Mouse (Mus musculus) heart, embryonic 14.5 days (tissue): Measurements from ENCODE around the gene Fam118b. TPM values are rescaled to one million over a fixed set of nuclear protein-coding genes. Genes with fewer than 3 reads are reported as not detected.

Source experiments
- ATAC-seq: fragments of 200-750 bp; cut with Nextera tagmentation; 2 replicates; pipeline ENCODE4 v1.8.0; 2017; ENCODE audit warnings: low read depth, moderate TSS enrichment; ENCODE audit not compliant: insufficient number of reproducible peaks, insufficient read depth, low FRiP score
- H3K27ac ChIP-seq, 2 experiments: fragments of 200-500 bp in 1 of 2; fragments of 300-500 bp in 1 of 2; sonication (generic) in 1 of 2; replicated peaks in 1 of 2; 2 replicates each; pipeline ENCODE4 v1.5.1; 2012 to 2014; ENCODE audit warnings: low read depth in 2 of 2, low read length in 2 of 2, control low read depth in 1 of 2, mild to moderate bottlenecking in 1 of 2, mixed read lengths in 1 of 2; ENCODE audit not compliant: control insufficient read depth in 1 of 2, insufficient read depth in 1 of 2
- H3K27me3 ChIP-seq: fragments of 300-500 bp; sonication (generic); 2 replicates; pipeline ENCODE4 v1.6.1; 2014; ENCODE audit warnings: mild to moderate bottlenecking, low read length, control low read depth; ENCODE audit not compliant: control insufficient read depth, insufficient read depth
- H3K36me3 ChIP-seq: fragments of 300-500 bp; sonication (generic); 2 replicates; pipeline ENCODE4 v1.6.1; 2014; ENCODE audit warnings: mild to moderate bottlenecking, control low read depth, low read length, mixed read lengths; ENCODE audit not compliant: control insufficient read depth, insufficient read depth
- H3K4me1 ChIP-seq, 2 experiments: fragments of 200-500 bp in 1 of 2; fragments of 300-500 bp in 1 of 2; sonication (generic) in 1 of 2; 2 replicates each; pipeline ENCODE4 v1.6.1; 2012 to 2014; ENCODE audit warnings: low read length in 2 of 2, control low read depth in 1 of 2, mixed read lengths in 1 of 2; ENCODE audit not compliant: control insufficient read depth in 2 of 2, insufficient read depth in 2 of 2
- H3K4me2 ChIP-seq: fragments of 300-500 bp; sonication (generic); 2 replicates; pipeline ENCODE4 v1.6.1; 2014; ENCODE audit warnings: mild to moderate bottlenecking, low read length
- H3K4me3 ChIP-seq, 2 experiments: fragments of 200-500 bp in 1 of 2; fragments of 300-500 bp in 1 of 2; sonication (generic) in 1 of 2; 2 replicates each; pipeline ENCODE4 v1.5.1; 2012 to 2014; ENCODE audit warnings: low read length in 2 of 2, mild to moderate bottlenecking in 2 of 2, control low read depth in 1 of 2, low read depth in 1 of 2, moderate library complexity in 1 of 2; ENCODE audit not compliant: control insufficient read depth in 1 of 2, insufficient read depth in 1 of 2
- H3K9ac ChIP-seq: fragments of 300-500 bp; sonication (generic); 2 replicates; pipeline ENCODE4 v1.6.1; 2014; ENCODE audit warnings: mild to moderate bottlenecking, low read length
- H3K9me3 ChIP-seq: fragments of 300-500 bp; sonication (generic); 2 replicates; pipeline ENCODE4 v1.6.1; 2016; ENCODE audit warnings: low read length, control low read depth; ENCODE audit not compliant: control insufficient read depth
- whole genome bisulfite sequencing: fragments of 180-500 bp; shearing (Covaris S2); extraction: QIAGEN DNeasy Blood & Tissue Kit; methylation state at CpG from one replicate; pipeline ENCODE4 v1.1.7; 2014; 5-methylcytosine and 5-hydroxymethylcytosine counted together
- polyA plus RNA-seq: library from polyadenylated mRNA; unstranded; fragments of >200 nt; fragmentation: Nextera tagmentation; extraction: Ambion mirVana; gene quantifications from 2 replicates; pipeline ENCODE4 v1.2.1, GENCODE M21; 2014

The Fam118b gene
- polyA plus RNA-seq, 1 experiment from 2014 or later: 28.3 TPM

DNA sequence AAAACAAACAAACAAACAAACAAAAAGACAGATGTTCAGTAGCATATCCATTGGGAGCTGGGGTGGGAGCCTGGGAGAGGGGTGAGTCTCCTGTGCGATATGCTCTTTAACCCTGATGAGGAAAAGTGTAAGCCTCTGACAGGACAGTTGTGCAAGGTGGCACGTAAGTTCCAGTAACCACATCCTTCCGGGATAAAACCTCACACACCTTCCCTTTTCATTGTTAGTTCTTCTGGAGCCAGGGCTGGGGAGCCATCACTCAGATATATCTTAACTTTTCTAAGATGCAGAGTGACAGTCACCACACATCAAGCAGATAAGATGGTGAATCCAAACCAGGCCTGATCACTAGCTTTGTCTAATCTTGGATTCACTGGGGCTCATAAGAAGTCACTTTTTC, 73.6 kb downstream of the Fam118b start:
- Histone ChIP-seq H3K4me3 (no peak overlapping the region), H3K9me3 (no peaks in the 10 kb centered on the region), H3K36me3 (peaks cover 24% of the 10 kb centered on the region), H3K4me2 (no peak overlapping the region), H3K4me1 (peaks cover 0 to 2% of the 10 kb centered on the region in 2 experiments; a peak in 1 of 4 replicates), H3K27ac (no peak overlapping the region), H3K27me3 (no peaks in the 10 kb centered on the region), H3K9ac (no peak overlapping the region)
- 96% methylated on average over 3 of the region's 3 CpGs for WGBS
- no peak for ATAC-seq

DNA sequence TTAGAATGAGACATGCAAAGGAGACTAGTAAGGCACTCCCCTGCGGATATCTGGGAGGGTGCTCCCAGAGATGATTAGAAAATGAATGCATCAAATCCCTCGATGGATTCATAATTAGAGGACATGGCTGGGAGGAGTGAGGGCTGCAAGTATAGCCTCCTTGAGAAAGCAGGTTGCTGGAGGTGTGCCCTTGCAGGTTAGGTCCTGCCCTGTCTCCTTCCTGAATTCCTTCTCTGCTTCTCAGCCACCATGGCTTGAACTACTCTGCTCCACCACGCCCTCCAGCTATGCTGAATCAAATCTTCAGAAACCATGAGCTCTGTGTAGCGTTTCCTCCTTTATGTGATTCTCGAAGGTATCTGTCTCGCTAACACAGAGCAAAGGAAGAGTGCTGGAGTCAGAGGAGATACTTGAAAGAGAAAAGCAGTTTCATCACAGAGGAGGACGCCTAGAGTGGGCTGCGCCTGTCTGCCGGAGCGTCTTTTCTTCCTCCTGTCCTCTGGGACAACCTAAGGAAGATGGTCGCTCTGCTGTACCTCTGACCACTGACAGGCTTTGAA, 74.5 kb downstream of the Fam118b start:
- 76% methylated on average over 11 of the region's 11 CpGs for WGBS
- H3K36me3 ChIP-seq: peaks cover 33% of the 10 kb centered on the region
- ATAC-seq: no peak
- peaks cover 0 to 2% of the 10 kb centered on the region in 2 experiments; a peak in 1 of 4 replicates for H3K4me1 ChIP-seq
- H3K27ac ChIP-seq: no peak overlapping the region
- H3K4me3 ChIP-seq: no peak overlapping the region
- H3K9ac ChIP-seq: no peak overlapping the region
- no peaks in the 10 kb centered on the region for H3K9me3 ChIP-seq
- no peaks in the 10 kb centered on the region for H3K27me3 ChIP-seq
- H3K4me2 ChIP-seq: no peak overlapping the region

DNA sequence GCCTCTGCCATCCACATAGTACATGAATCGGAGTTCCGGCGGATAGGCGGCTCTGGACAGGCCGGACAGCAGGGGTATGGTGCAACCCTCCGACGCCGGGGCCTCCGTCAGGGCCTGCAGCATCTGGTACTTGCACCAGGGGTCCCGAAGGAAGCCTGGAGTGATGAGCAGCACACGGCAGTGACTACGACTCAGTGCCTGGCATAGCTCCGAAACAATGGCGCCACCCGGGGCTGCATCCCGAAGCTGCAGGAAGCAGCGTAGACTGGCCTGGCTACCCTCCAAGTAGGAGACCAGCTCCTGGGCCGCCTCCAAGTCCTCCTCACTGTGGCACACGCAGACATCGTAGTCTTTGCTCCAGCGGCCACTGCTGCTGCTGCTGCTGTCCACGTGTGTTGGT, 78.9 kb downstream of the Fam118b start:
- H3K9me3 ChIP-seq: no peaks in the 10 kb centered on the region
- peaks cover 0 to 2% of the 10 kb centered on the region in 2 experiments; a peak in 1 of 4 replicates for H3K4me1 ChIP-seq
- H3K27me3 ChIP-seq: no peaks in the 10 kb centered on the region
- H3K27ac ChIP-seq: 0 out of 4 replicates have a peak overlapping the region, but pooled peaks of 1 of the 2 experiments have one; percentile 14
- no peak overlapping the region for H3K4me2 ChIP-seq
- H3K9ac ChIP-seq: no peak overlapping the region
- ATAC-seq: peak; percentile 60
- WGBS: 71% methylated on average over 22 of the region's 22 CpGs
- no peak overlapping the region for H3K4me3 ChIP-seq
- H3K36me3 ChIP-seq: peaks cover 45% of the 10 kb centered on the region

DNA sequence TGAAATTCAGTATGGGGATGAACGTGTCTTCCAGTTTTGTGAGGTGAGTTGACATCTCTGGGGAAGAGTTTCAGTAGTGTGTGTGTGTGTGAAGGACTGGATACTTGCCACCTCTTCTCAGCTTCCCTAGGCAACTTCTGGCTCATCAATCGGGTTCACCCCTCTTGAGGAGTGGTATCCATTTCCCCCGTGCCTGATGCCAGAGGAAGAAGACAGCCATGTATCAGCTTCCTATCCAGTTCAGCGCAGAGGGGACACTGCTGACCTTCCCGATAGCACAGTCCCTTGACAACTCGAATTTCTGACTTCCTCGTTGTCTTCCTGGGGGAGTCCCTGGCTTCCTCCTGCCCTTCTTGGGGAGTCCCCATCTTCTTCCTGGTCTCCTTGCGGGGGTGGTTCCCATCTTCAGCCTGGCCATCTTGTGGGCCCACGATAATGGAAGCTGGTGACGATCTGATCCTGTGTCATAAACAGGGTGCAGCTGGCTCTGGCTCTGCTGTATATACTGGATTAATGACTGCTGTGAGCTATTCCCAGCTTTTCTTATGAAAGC, 80.2 kb downstream of the Fam118b start:
- Histone ChIP-seq H3K9me3 (no peaks in the 10 kb centered on the region), H3K4me1 (peaks cover 0 to 2% of the 10 kb centered on the region in 2 experiments; a peak in 1 of 4 replicates), H3K27me3 (no peaks in the 10 kb centered on the region), H3K9ac (no peak overlapping the region), H3K27ac (no peak overlapping the region), H3K4me2 (no peak overlapping the region), H3K36me3 (peaks cover 45% of the 10 kb centered on the region), H3K4me3 (no peak overlapping the region)
- ATAC-seq: no peak
- WGBS: 80% methylated on average over 10 of the region's 10 CpGs

DNA sequence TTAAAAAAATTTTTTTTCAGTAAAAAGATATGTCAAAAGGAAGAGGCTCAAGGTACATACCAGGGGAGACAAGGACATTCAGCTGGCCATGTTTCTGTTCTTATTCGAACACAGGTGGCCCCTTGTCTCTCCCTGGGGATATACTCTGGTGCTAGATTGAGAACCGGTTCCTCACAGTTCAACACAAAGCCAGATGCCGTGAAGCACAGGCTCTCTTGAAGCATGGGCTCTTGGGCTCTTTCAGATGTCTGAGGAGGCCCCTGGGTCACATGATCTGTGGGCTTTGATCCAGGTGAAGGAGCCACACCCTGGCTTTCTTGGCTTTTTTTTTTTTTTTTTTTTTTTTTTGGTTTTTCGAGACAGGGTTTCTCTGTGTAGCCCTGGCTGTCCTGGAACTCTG, 81.2 kb downstream of the Fam118b start:
- H3K4me3 ChIP-seq: no peak overlapping the region
- H3K27me3 ChIP-seq: no peaks in the 10 kb centered on the region
- H3K27ac ChIP-seq: no peak overlapping the region
- H3K9ac ChIP-seq: no peak overlapping the region
- H3K36me3 ChIP-seq: peaks cover 45% of the 10 kb centered on the region
- WGBS: 83% methylated on average over 3 of the region's 4 CpGs
- no peak overlapping the region for H3K4me2 ChIP-seq
- peaks cover 0 to 2% of the 10 kb centered on the region in 2 experiments; a peak in 1 of 4 replicates for H3K4me1 ChIP-seq
- no peak for ATAC-seq
- H3K9me3 ChIP-seq: no peaks in the 10 kb centered on the region

DNA sequence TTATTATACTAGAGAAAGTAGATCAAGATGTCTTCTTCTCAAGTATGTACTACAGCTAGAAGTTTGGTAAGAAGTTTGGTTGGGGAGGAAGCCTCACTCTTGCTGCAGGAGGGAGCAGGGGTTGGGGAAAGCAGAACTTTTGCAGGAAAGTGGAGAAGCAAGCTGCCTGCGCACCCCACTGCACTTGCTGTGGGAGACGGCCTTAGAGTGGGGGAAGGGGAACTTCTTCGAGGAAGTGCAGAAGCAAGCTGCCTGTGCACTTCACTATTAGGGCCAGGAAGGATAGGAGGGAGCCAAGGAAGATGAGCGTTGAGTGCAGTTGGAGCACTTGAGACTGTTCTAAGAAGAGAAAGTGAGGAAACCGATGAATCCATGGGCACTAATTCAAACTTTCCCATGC, 84.2 kb downstream of the Fam118b start:
- H3K4me2 ChIP-seq: no peak overlapping the region
- no peak for ATAC-seq
- WGBS: 66% methylated on average over 5 of the region's 5 CpGs
- H3K36me3 ChIP-seq: peaks cover 14% of the 10 kb centered on the region
- no peaks in the 10 kb centered on the region for H3K27me3 ChIP-seq
- no peak overlapping the region for H3K4me3 ChIP-seq
- H3K27ac ChIP-seq: no peak overlapping the region
- H3K9me3 ChIP-seq: no peaks in the 10 kb centered on the region
- no peak overlapping the region for H3K9ac ChIP-seq
- H3K4me1 ChIP-seq: no peaks in the 10 kb centered on the region

DNA sequence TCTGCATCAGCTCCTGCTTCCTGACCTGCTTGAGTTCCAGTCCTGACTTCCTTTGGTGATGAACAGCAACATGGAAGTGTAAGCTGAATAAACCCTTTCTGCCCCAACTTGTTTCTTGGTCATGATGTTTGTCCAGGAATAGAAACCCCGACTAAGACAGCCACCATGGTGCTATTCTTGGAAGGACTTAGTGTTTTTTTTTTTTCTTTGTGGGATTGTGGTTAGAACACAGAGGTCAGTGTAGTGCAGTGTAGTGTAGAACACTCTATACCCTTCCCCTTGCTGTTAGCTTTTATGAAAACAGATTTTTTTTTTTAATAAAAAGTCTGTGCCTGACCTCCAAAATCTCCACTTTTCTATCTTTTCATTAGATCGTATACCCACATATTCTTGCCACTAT, 84.8 kb downstream of the Fam118b start:
- Histone ChIP-seq H3K9ac (no peak overlapping the region), H3K36me3 (peaks cover 12% of the 10 kb centered on the region; the same call in 1 of the 2 replicates), H3K4me3 (no peak overlapping the region), H3K4me2 (no peak overlapping the region), H3K27me3 (no peaks in the 10 kb centered on the region), H3K27ac (no peak overlapping the region), H3K9me3 (no peaks in the 10 kb centered on the region), H3K4me1 (no peaks in the 10 kb centered on the region)
- WGBS: 49% methylated on average over 2 of the region's 2 CpGs
- no peak for ATAC-seq
